Mouse (Mus musculus) limb, embryonic 15.5 days (tissue): ENCODE data around the gene Timm8a1. TPM values are rescaled to one million over a fixed set of nuclear protein-coding genes. Genes with fewer than 3 reads are reported as not detected.

Experiments used
- ATAC-seq: fragments of 200-750 bp; cut with Nextera tagmentation; 2 replicates; pipeline ENCODE4 v1.8.0; 2017; ENCODE audit warnings: low read depth, moderate TSS enrichment; ENCODE audit not compliant: insufficient number of reproducible peaks, low FRiP score, low TSS enrichment
- H3K27ac ChIP-seq: fragments of 300-500 bp; sonication (generic); 2 replicates; pipeline ENCODE4 v1.5.1; 2015; ENCODE audit warnings: moderate library complexity, mild to moderate bottlenecking, inconsistent platforms
- H3K27me3 ChIP-seq: fragments of 300-500 bp; sonication (generic); 2 replicates; pipeline ENCODE4 v1.6.1; 2015; ENCODE audit warnings: inconsistent platforms
- H3K36me3 ChIP-seq: fragments of 300-500 bp; sonication (generic); 2 replicates; pipeline ENCODE4 v1.6.1; 2015; ENCODE audit warnings: inconsistent platforms
- H3K4me1 ChIP-seq: fragments of 300-500 bp; sonication (generic); 2 replicates; pipeline ENCODE4 v1.6.1; 2015; ENCODE audit warnings: inconsistent platforms
- H3K4me2 ChIP-seq: fragments of 300-500 bp; sonication (generic); 2 replicates; pipeline ENCODE4 v1.6.1; 2015; ENCODE audit warnings: mild to moderate bottlenecking, inconsistent platforms
- H3K4me3 ChIP-seq: fragments of 300-500 bp; sonication (generic); 2 replicates; pipeline ENCODE4 v1.5.1; 2015; ENCODE audit warnings: mild to moderate bottlenecking, inconsistent platforms
- H3K9ac ChIP-seq: fragments of 300-500 bp; sonication (generic); 2 replicates; pipeline ENCODE4 v1.6.1; 2015; ENCODE audit warnings: inconsistent platforms
- H3K9me3 ChIP-seq: fragments of 300-500 bp; sonication (generic); 2 replicates; pipeline ENCODE4 v1.6.1; 2016; ENCODE audit warnings: inconsistent platforms
- WGBS: fragments of 180-500 bp; shearing (Covaris S2); methylation state at CpG from one replicate; pipeline ENCODE4 v1.1.7; 2015; 5-methylcytosine and 5-hydroxymethylcytosine counted together
- polyA plus RNA-seq: library from polyadenylated mRNA; unstranded; fragments of >200 nt; fragmentation: Nextera tagmentation; extraction: Ambion mirVana; gene quantifications from 2 replicates; pipeline ENCODE4 v1.2.1, GENCODE M21; 2015

Gene Timm8a1
- polyA plus RNA-seq, 1 experiment from 2014 or later = 64.1 TPM

DNA sequence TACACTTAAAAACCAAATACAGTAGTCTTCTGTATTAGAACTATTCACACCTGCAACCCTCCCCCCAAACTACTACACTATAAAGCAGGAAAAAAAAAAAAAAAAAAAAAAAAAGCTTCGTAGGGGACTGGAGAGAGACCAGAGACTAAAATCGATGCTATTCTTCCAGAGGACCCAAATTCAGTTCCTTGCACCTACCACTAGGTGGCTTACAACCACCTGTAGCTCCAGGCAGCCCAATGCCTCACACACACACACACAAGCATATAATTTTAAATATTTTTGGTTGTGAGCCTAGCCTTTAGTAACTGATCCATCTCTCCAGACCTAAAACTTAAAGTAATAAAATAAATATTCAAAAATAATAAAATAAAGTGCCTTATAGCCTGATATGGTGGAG, 32.2 kb downstream of the Timm8a1 start:
- H3K9ac ChIP-seq = no peak overlapping the region
- H3K9me3 ChIP-seq = no peaks in the 10 kb centered on the region
- H3K4me3 ChIP-seq = no peak overlapping the region
- no peaks in the 10 kb centered on the region for H3K27me3 ChIP-seq
- ATAC-seq = no peak
- no peaks in the 10 kb centered on the region for H3K36me3 ChIP-seq
- no peak overlapping the region for H3K4me2 ChIP-seq
- WGBS = 52% methylated on average over 2 of the region's 2 CpGs
- H3K27ac ChIP-seq = no peak overlapping the region
- H3K4me1 ChIP-seq = no peaks in the 10 kb centered on the region

DNA sequence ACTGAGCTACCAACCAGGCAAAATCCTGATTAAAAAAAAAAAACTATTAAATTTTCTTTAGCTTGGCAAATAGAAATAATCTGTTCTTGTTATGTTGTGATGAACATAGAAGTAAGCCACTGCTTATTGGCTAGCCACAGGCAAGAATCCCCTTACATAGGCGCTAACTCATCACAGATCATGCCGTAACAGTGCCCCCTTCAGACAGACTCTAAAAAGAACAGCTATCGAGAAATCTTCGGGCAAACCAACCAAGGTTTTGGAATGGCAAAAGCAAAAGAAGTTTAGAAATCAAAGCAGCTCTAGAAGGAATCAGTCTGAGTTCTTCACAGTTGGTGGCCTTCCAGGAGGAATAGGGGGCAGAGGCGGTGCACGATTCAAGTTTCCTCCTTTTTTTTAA, 33.7 kb downstream of the Timm8a1 start:
- H3K9me3 ChIP-seq = no peaks in the 10 kb centered on the region
- no peaks in the 10 kb centered on the region for H3K4me1 ChIP-seq
- ATAC-seq = no peak
- no peak overlapping the region for H3K9ac ChIP-seq
- H3K27ac ChIP-seq = no peak overlapping the region
- no peak overlapping the region for H3K4me3 ChIP-seq
- H3K27me3 ChIP-seq = no peaks in the 10 kb centered on the region
- no peaks in the 10 kb centered on the region for H3K36me3 ChIP-seq
- no peak overlapping the region for H3K4me2 ChIP-seq
- WGBS = 75% methylated on average over 6 of the region's 6 CpGs

DNA sequence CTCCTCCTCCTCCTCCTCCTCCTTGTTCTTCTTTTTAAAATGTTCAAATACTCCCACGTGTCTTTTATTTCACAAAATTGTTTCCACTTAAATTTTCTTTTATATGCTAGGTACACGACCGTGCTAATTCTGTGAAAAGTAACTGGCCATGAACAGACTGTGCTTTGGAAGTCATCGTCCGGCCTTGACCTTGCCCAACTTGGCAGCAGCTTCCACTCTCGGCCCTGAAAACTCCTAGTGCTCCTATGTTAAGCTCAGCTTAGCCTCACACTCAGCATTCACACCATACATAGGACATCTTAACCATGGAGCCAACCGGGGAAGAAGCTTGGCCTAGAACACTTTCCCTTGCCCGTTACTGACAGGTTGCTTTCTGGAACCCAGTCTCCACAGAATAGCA, 41.0 kb downstream of the Timm8a1 start:
- Histone ChIP-seq H3K9me3 (no peaks in the 10 kb centered on the region), H3K4me3 (no peak overlapping the region), H3K4me2 (no peak overlapping the region), H3K36me3 (no peaks in the 10 kb centered on the region), H3K27ac (no peak overlapping the region), H3K4me1 (no peaks in the 10 kb centered on the region), H3K9ac (no peak overlapping the region), H3K27me3 (no peaks in the 10 kb centered on the region)
- 78% methylated on average over 8 of the region's 8 CpGs for WGBS
- ATAC-seq = no peak

Other genes starting within 250 kb of the Timm8a1 start
- gene Tmem35a, start 246.6 kb downstream of the Timm8a1 start, polyA plus RNA-seq = 7.4 and 8.2 TPM in 2 replicates
- gene Cenpi, start 233.8 kb downstream of the Timm8a1 start, polyA plus RNA-seq = 21.9 and 22.9 TPM in 2 replicates
- 2.8 and 3.4 TPM in 2 replicates for gene Drp2, start 137.3 kb downstream of the Timm8a1 start, polyA plus RNA-seq
- gene Taf7l, start 65.4 kb downstream of the Timm8a1 start, polyA plus RNA-seq = 0.20 and 0.27 TPM in 2 replicates
- 1.4 and 3.4 TPM in 2 replicates for gene Btk, start 41.7 kb upstream of the Timm8a1 start, polyA plus RNA-seq
- 338 and 416 TPM in 2 replicates for gene Rpl36a, start 43.8 kb upstream of the Timm8a1 start, polyA plus RNA-seq
- gene Gla, start 59.3 kb upstream of the Timm8a1 start, polyA plus RNA-seq = 4.2 and 4.6 TPM in 2 replicates
- gene Hnrnph2, start 59.3 kb upstream of the Timm8a1 start, polyA plus RNA-seq = 140 and 151 TPM in 2 replicates
- gene Armcx4, start 144.7 kb upstream of the Timm8a1 start, polyA plus RNA-seq = 4.4 and 5.6 TPM in 2 replicates
- gene Armcx1, start 176.1 kb upstream of the Timm8a1 start, polyA plus RNA-seq = 66.5 TPM in 2 replicates
- 32.3 and 33.3 TPM in 2 replicates for gene Armcx6, start 209.6 kb upstream of the Timm8a1 start, polyA plus RNA-seq
- gene Armcx3, start 214.7 kb upstream of the Timm8a1 start, polyA plus RNA-seq = 95.4 and 108 TPM in 2 replicates